Mouse (Mus musculus): ENCODE data around the gene Luzp1. TPM values are rescaled to one million over a fixed set of nuclear protein-coding genes. Genes with fewer than 3 reads are reported as not detected.

Luzp1 gene
- polyA plus RNA-seq, 1 experiment from 2014 or later = 52.0 TPM

- H3K9ac ChIP-seq = no peak overlapping the region
- no peaks in the 10 kb centered on the region for H3K36me3 ChIP-seq (replicated peaks)
- 27% methylated on average over 6 of the region's 6 CpGs for WGBS
- no peaks in the 10 kb centered on the region for H3K9me3 ChIP-seq
- no peak overlapping the region for H3K4me3 ChIP-seq
- no peak overlapping the region for H3K27ac ChIP-seq
- no peak for ATAC-seq (replicated peaks)
- H3K27me3 ChIP-seq (replicated peaks) = no peaks in the 10 kb centered on the region
- H3K4me2 ChIP-seq = no peak overlapping the region
- H3K4me1 ChIP-seq = 0 out of 2 replicates have a peak, but pooled peaks cover 4% of the 10 kb centered on the region
These were observed 18.0 kb upstream of the Luzp1 start for GRCm38 (mm10) chr4:136451564-136451963.

- Histone ChIP-seq H3K36me3 (replicated peaks) (no peaks in the 10 kb centered on the region), H3K27me3 (replicated peaks) (no peaks in the 10 kb centered on the region), H3K4me2 (no peak overlapping the region), H3K4me1 (0 out of 2 replicates have a peak, but pooled peaks cover 4% of the 10 kb centered on the region), H3K9ac (no peak overlapping the region), H3K27ac (no peak overlapping the region), H3K9me3 (no peaks in the 10 kb centered on the region), H3K4me3 (no peak overlapping the region)
- WGBS = 81% methylated on average over 3 of the region's 3 CpGs
- no peak for ATAC-seq (replicated peaks)
These were observed 17.3 kb upstream of the Luzp1 start for GRCm38 (mm10) chr4:136452286-136452685.

- H3K4me2 ChIP-seq = no peak overlapping the region
- no peak for ATAC-seq (replicated peaks)
- H3K4me3 ChIP-seq = no peak overlapping the region
- H3K27ac ChIP-seq = no peak overlapping the region
- H3K27me3 ChIP-seq (replicated peaks) = no peaks in the 10 kb centered on the region
- WGBS = 75% methylated on average over 5 of the region's 5 CpGs
- no peak overlapping the region for H3K9ac ChIP-seq
- H3K9me3 ChIP-seq = no peaks in the 10 kb centered on the region
- no peaks in the 10 kb centered on the region for H3K36me3 ChIP-seq (replicated peaks)
- H3K4me1 ChIP-seq = 0 out of 2 replicates have a peak, but pooled peaks cover 4% of the 10 kb centered on the region
These were observed 16.8 kb upstream of the Luzp1 start for GRCm38 (mm10) chr4:136452792-136453191.

GRCm38 (mm10) chr4:136454850-136455260 lies 14.7 kb upstream of the Luzp1 start:
- 10% methylated on average over 10 of the region's 10 CpGs for WGBS
- no peak overlapping the region for H3K4me3 ChIP-seq

GRCm38 (mm10) chr4:136456516-136457218 lies 12.9 kb upstream of the Luzp1 start:
- H3K27me3 ChIP-seq (replicated peaks) = peaks cover 14% of the 10 kb centered on the region; the same call in 1 of the 2 replicates
- H3K9ac ChIP-seq = no peak overlapping the region
- no peaks in the 10 kb centered on the region for H3K36me3 ChIP-seq (replicated peaks)
- no peak overlapping the region for H3K27ac ChIP-seq
- H3K4me2 ChIP-seq = no peak overlapping the region
- H3K4me1 ChIP-seq = peaks cover 7% of the 10 kb centered on the region; the same call in 1 of the 2 replicates
- H3K4me3 ChIP-seq = no peak overlapping the region
- no peaks in the 10 kb centered on the region for H3K9me3 ChIP-seq
- ATAC-seq (replicated peaks) = no peak
- WGBS = 91% methylated on average over 6 of the region's 6 CpGs

More at GRCm38 (mm10) chr4:136454850-136455260, 14.7 kb upstream of the Luzp1 start:
- 0 out of 2 replicates have a peak, but pooled peaks cover 4% of the 10 kb centered on the region for H3K4me1 ChIP-seq
- no peak for ATAC-seq (replicated peaks)
- H3K9ac ChIP-seq = no peak overlapping the region
- peak overlapping the region; percentile 11; the same call in 1 of the 2 replicates for H3K4me2 ChIP-seq
- no peaks in the 10 kb centered on the region for H3K9me3 ChIP-seq
- no peak overlapping the region for H3K27ac ChIP-seq
- 0 out of 2 replicates have a peak, but pooled peaks cover 3% of the 10 kb centered on the region for H3K27me3 ChIP-seq (replicated peaks)
- H3K36me3 ChIP-seq (replicated peaks) = no peaks in the 10 kb centered on the region

GRCm38 (mm10) chr4:136458276-136458675 lies 11.3 kb upstream of the Luzp1 start:
- Histone ChIP-seq H3K4me1 (peaks cover 16% of the 10 kb centered on the region), H3K27me3 (replicated peaks) (peaks cover 20% of the 10 kb centered on the region; the same call in 1 of the 2 replicates), H3K4me2 (no peak overlapping the region), H3K36me3 (replicated peaks) (no peaks in the 10 kb centered on the region), H3K9me3 (no peaks in the 10 kb centered on the region), H3K4me3 (no peak overlapping the region), H3K27ac (no peak overlapping the region), H3K9ac (no peak overlapping the region)
- no peak for ATAC-seq (replicated peaks)
- 85% methylated on average over 7 of the region's 7 CpGs for WGBS

GRCm38 (mm10) chr4:136459210-136459609 lies 10.4 kb upstream of the Luzp1 start:
- Histone ChIP-seq H3K4me3 (no peak overlapping the region), H3K36me3 (replicated peaks) (no peaks in the 10 kb centered on the region), H3K27ac (no peak overlapping the region), H3K27me3 (replicated peaks) (peaks cover 29% of the 10 kb centered on the region; the same call in 1 of the 2 replicates), H3K4me2 (no peak overlapping the region), H3K9ac (no peak overlapping the region), H3K4me1 (peaks cover 18% of the 10 kb centered on the region), H3K9me3 (no peaks in the 10 kb centered on the region)
- WGBS = 78% methylated on average over 12 of the region's 12 CpGs
- no peak for ATAC-seq (replicated peaks)

- Histone ChIP-seq H3K36me3 (replicated peaks) (no peaks in the 10 kb centered on the region), H3K9me3 (no peaks in the 10 kb centered on the region), H3K4me1 (peaks cover 14% of the 10 kb centered on the region), H3K4me2 (no peak overlapping the region), H3K4me3 (no peak overlapping the region), H3K27ac (no peak overlapping the region), H3K27me3 (replicated peaks) (peaks cover 35% of the 10 kb centered on the region; the same call in 1 of the 2 replicates), H3K9ac (no peak overlapping the region)
- 43% methylated on average over 4 of the region's 4 CpGs for WGBS
- ATAC-seq (replicated peaks) = no peak
These were observed 8.4 kb upstream of the Luzp1 start for GRCm38 (mm10) chr4:136461206-136461605.

- H3K4me3 ChIP-seq = peak overlapping the region; percentile 67
- WGBS = 10% methylated on average over 6 of the region's 6 CpGs
- H3K27ac ChIP-seq = no peak overlapping the region
These were observed 7.8 kb upstream of the Luzp1 start for GRCm38 (mm10) chr4:136461761-136462085.

GRCm38 (mm10) chr4:136462086-136462838 lies 7.3 kb upstream of the Luzp1 start, which contains the start of gene 6030445D17Rik:
6030445D17Rik (plus strand) TSS chr4:136462250.
- Histone ChIP-seq H3K4me2 (peak within 1 kb of the TSS; percentile 96), H3K9ac (peak within 1 kb of the TSS; percentile 71), H3K27ac (peak within 1 kb of the TSS; percentile 46; the same call in 1 of the 2 replicates), H3K4me1 (peaks cover 14% of the 10 kb centered on the region), H3K27me3 (replicated peaks) (peaks cover 35% of the 10 kb centered on the region; the same call in 1 of the 2 replicates), H3K4me3 (peak within 1 kb of the TSS; percentile 67), H3K36me3 (replicated peaks) (no peaks in the 10 kb centered on the region), H3K9me3 (no peaks in the 10 kb centered on the region)
- ATAC-seq (replicated peaks) = peak; percentile 87
- under 1% methylated on average over 60 of the region's 64 CpGs for WGBS

More at GRCm38 (mm10) chr4:136461761-136462085, 7.8 kb upstream of the Luzp1 start:
- Histone ChIP-seq H3K4me2 (peak overlapping the region; percentile 96), H3K9ac (peak overlapping the region; percentile 71), H3K9me3 (no peaks in the 10 kb centered on the region), H3K36me3 (replicated peaks) (no peaks in the 10 kb centered on the region), H3K27me3 (replicated peaks) (peaks cover 35% of the 10 kb centered on the region; the same call in 1 of the 2 replicates), H3K4me1 (peaks cover 14% of the 10 kb centered on the region)
- no peak for ATAC-seq (replicated peaks)

- Histone ChIP-seq H3K4me1 (peaks cover 14% of the 10 kb centered on the region), H3K27ac (0 out of 2 replicates have a peak overlapping the region, but pooled peaks have one; percentile 46), H3K9me3 (no peaks in the 10 kb centered on the region), H3K9ac (peak overlapping the region; percentile 71; the same call in 1 of the 2 replicates), H3K4me2 (peak overlapping the region; percentile 96), H3K36me3 (replicated peaks) (no peaks in the 10 kb centered on the region), H3K4me3 (peak overlapping the region; percentile 67), H3K27me3 (replicated peaks) (peaks cover 35% of the 10 kb centered on the region; the same call in 1 of the 2 replicates)
- WGBS = under 1% methylated on average over 8 of the region's 8 CpGs
- ATAC-seq (replicated peaks) = peak; percentile 83
These were observed 6.8 kb upstream of the Luzp1 start for GRCm38 (mm10) chr4:136462839-136463178.

GRCm38 (mm10) chr4:136463436-136463835 lies 6.1 kb upstream of the Luzp1 start:
- peak overlapping the region; percentile 67 for H3K4me3 ChIP-seq
- H3K4me2 ChIP-seq = peak overlapping the region; percentile 96
- H3K27me3 ChIP-seq (replicated peaks) = peaks cover 35% of the 10 kb centered on the region; the same call in 1 of the 2 replicates
- WGBS = 12% methylated on average over 9 of the region's 9 CpGs
- no peaks in the 10 kb centered on the region for H3K9me3 ChIP-seq
- H3K9ac ChIP-seq = no peak overlapping the region
- no peaks in the 10 kb centered on the region for H3K36me3 ChIP-seq (replicated peaks)
- H3K27ac ChIP-seq = no peak overlapping the region
- ATAC-seq (replicated peaks) = no peak
- peaks cover 14% of the 10 kb centered on the region for H3K4me1 ChIP-seq
